Mouse (Mus musculus) neural tube, embryonic 13.5 days (tissue): ENCODE measurements at regions not wholly inside any gene's neighbourhood (a gene's known extent, or its start where the extent isn't known, plus 50 kb on each side); places are given as distances from the start of the nearest gene placed in this dataset.

Experiments used
- ATAC-seq: fragments of 200-750 bp; cut with Nextera tagmentation; 2 replicates; pipeline ENCODE4 v1.8.0; 2017; ENCODE audit warnings: low read depth, mild to moderate bottlenecking, moderate TSS enrichment, moderate library complexity
- H3K27ac ChIP-seq: fragments of 300-500 bp; sonication (generic); replicated peaks from 2 replicates; pipeline ENCODE4 v1.5.1; 2015; ENCODE audit warnings: moderate library complexity, mild to moderate bottlenecking, inconsistent platforms
- H3K27me3 ChIP-seq: fragments of 300-500 bp; sonication (generic); 2 replicates; pipeline ENCODE4 v1.6.1; 2015; ENCODE audit warnings: mild to moderate bottlenecking, inconsistent platforms
- H3K36me3 ChIP-seq: fragments of 300-500 bp; sonication (generic); 2 replicates; pipeline ENCODE4 v1.6.1; 2015; ENCODE audit warnings: mild to moderate bottlenecking, inconsistent platforms
- H3K4me1 ChIP-seq: fragments of 300-500 bp; sonication (generic); replicated peaks from 2 replicates; pipeline ENCODE4 v1.6.1; 2015; ENCODE audit warnings: inconsistent platforms
- H3K4me2 ChIP-seq: fragments of 300-500 bp; sonication (generic); 2 replicates; pipeline ENCODE4 v1.6.1; 2015; ENCODE audit warnings: inconsistent platforms, mild to moderate bottlenecking, moderate library complexity
- H3K4me3 ChIP-seq: fragments of 300-500 bp; sonication (generic); 2 replicates; pipeline ENCODE4 v1.5.1; 2015; ENCODE audit warnings: mild to moderate bottlenecking, inconsistent platforms
- H3K9ac ChIP-seq: fragments of 300-500 bp; sonication (generic); 2 replicates; pipeline ENCODE4 v1.6.1; 2015; ENCODE audit warnings: moderate library complexity, mild to moderate bottlenecking, inconsistent platforms
- H3K9me3 ChIP-seq: fragments of 300-500 bp; sonication (generic); 2 replicates; pipeline ENCODE4 v1.6.1; 2016; ENCODE audit warnings: inconsistent platforms
- WGBS: fragments of 180-500 bp; shearing (Covaris S2); methylation state at CpG from one replicate; pipeline ENCODE4 v1.1.7; 2015; 5-methylcytosine and 5-hydroxymethylcytosine counted together

GRCm38 (mm10) chr14:90821309-90821708 is 2350.1 kb upstream of the Pcdh20 start:
- Histone ChIP-seq H3K4me1 (no peaks in the 10 kb centered on the region), H3K36me3 (no peaks in the 10 kb centered on the region), H3K4me3 (no peak overlapping the region), H3K27ac (no peak overlapping the region), H3K4me2 (no peak overlapping the region), H3K27me3 (no peaks in the 10 kb centered on the region), H3K9ac (no peak overlapping the region), H3K9me3 (no peaks in the 10 kb centered on the region)
- peak; percentile 56; the same call in 1 of the 2 replicates for ATAC-seq
- WGBS: 50% methylated on average over 2 of the region's 2 CpGs

- no peak for ATAC-seq
- Histone ChIP-seq H3K27me3 (no peaks in the 10 kb centered on the region), H3K9me3 (no peaks in the 10 kb centered on the region), H3K4me3 (no peak overlapping the region), H3K36me3 (no peaks in the 10 kb centered on the region), H3K27ac (no peak overlapping the region), H3K4me2 (no peak overlapping the region), H3K9ac (no peak overlapping the region), H3K4me1 (no peaks in the 10 kb centered on the region)
These were observed 2339.0 kb upstream of the Pcdh20 start for GRCm38 (mm10) chr14:90810223-90810622.

- Histone ChIP-seq H3K4me3 (no peak overlapping the region), H3K27ac (no peak overlapping the region), H3K9me3 (no peaks in the 10 kb centered on the region), H3K27me3 (no peaks in the 10 kb centered on the region), H3K9ac (no peak overlapping the region), H3K36me3 (no peaks in the 10 kb centered on the region), H3K4me1 (no peaks in the 10 kb centered on the region), H3K4me2 (no peak overlapping the region)
- no peak for ATAC-seq
- WGBS: 89% methylated on average over 5 of the region's 5 CpGs
These were observed 2318.7 kb upstream of the Pcdh20 start for GRCm38 (mm10) chr14:90789718-90790496.
